Mouse (Mus musculus) right cerebral cortex, postnatal 4 days (tissue): Measurements from ENCODE around the gene Utp14b.
A peak's percentile ranks its signal among the peaks of the same experiment; 100 is the strongest.

Experiments
- DNase-seq: peaks from one replicate; pipeline ENCODE4 v3.0.0-alpha.2; 2022

Gene Utp14b

DNA sequence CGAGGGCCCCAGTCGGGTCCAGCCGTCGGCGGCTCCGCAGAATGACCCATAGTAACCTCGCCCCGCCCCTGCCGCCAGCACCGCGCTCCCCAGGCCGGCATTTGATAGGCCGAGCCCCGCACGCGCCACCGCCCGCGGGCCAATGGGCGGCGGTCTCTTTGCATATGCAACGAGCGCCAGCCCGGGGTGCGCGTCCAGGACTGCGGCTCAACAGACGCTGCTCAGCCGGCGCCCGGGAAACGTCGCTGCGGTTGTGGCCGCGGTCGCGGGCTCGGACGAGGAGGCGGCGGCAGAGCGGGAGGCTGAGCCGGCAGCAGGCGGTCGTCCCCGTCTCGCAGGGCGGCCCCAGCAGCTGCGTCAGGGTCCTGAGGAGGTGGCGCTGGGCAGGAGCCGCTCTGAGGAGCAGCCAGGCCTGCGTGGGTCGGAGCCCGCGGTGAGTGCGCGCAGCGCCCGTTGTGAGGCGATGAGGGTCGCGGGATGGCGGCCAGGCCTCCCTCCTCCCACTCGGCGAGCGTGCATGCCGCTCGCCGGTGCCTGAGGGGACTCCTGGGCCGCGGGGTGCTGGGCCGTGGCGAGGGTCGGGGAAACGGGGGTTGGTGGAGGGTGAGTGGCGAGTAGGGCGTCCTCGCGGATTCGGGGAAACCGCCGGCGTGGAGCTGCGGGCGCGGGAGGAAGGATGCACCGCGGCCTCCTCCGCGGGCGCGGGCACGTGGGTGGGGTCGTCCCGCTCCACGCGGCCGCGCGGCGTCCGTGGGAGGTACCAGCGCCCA is at the start of gene Utp14b, which contains the start of gene Acsl3:
TSS of gene Utp14b (plus strand) at position 368 of the 770 bp plus-strand sequence.
TSS of gene Acsl3 (plus strand) at position 155 of the 770 bp plus-strand sequence.
- DNase-seq, result peak; percentile 95

DNA sequence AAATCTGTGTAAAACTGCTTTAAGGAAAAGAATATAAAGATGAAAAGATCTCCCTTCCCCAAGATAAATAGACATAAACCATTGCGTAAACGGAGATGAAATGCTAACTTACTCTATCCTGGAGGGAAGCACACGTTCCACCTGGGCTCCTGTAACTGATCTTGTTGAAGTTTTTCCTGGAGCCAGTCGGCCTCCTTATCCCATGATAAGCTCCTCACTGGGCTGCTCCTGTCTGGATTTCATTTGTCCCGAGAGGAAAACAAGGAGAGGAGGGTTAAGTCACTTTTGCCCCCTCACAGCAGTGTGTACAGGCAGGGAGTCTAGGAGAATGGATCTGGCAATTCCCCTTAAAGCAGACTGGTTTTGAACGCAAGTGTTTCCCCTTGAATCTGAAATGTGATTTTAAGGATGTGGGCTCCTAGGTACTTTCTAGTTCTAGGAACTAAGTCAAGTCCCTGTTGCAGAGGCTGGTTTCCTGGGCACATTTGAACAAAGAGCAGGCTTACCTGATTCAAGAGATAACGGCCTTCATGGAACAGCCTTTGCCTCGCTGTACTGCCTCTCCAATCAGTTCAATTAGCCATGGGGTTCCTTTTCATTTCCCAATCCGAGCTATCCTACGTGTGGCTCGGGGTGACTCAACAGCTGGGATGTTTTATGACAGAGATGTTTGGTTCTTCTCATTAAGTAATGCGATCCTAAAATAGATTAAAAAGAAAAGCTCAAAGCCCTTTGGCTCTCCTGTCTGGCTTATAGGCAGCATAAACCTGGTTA is 48.5 kb upstream of the Utp14b start:
- no peak for DNase-seq

DNA sequence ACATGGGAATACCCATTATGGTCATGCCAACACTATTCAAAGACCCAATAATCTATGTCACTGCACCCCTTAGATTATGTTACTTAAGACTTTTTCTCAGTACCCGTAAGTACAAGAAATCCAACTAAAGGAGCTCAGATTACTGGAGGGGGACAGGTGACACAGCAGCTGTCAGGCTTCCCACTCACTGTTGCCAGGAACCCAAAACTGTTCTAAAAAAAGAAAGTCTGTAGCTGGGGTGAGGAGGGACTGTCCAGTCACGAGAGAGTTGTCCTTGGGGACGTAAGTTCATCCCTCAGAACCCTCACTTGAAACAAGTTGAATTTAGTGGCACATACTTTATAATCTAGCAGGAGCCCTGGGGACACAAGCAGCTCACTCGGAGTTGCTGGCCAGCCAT is 46.8 kb upstream of the Utp14b start:
- no peak for DNase-seq

DNA sequence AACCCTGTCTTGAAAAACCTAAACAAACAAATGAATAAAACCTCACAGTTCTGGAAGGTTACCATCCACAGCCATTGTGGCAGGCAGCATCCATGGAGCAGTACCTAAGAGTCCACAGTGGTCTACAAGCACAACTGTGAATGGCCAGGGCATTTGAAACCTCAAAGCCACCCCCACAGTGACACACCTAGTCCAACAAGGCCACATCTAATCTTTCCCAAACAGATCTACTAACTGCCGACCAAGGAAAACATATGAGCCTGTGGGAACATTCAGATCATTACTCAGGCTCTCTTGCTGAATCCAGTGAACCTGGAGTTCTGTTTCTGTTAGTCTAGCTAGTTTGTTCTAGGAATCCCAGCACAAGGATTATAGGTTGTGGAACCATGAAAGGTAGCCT is 44.9 kb upstream of the Utp14b start:
- DNase-seq, result no peak

DNA sequence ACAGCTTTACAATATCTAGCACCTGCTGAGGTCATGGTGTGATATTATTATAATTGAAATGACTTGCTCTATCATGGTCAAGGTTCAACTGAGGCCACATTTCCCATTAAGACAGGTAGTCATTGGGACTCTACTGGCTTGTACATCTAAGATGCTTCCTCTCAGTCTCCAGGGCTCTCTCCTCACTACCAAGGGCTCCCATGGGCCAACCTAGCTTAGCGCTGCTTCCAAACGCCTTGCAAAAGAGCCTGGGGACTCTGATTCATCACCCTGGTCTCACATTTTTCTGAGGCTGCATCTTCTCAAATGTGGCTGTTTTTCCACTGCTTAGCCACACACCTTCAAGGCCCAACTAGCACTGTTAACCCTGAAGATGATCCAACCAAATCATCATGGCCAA is 33.5 kb upstream of the Utp14b start:
- DNase-seq, result no peak

DNA sequence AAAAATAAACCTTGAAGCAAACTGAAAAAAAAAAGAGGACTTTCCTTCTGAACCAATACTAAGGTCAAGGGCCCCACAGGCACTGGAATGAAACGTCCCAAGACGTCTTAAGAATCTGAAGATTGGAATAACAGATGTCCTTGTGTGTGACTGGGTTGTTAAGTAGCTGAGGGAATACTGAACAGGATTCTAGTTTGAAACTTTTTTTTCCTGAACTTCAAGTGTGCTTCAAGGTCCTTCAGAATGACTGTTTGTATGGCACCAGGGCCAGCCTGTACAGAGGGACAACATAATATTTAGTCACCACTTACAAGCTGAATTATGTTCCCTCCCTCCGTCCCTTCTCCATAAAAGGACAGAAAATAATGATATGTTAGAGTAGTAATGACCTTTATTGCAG is 23.4 kb upstream of the Utp14b start:
- no peak for DNase-seq

DNA sequence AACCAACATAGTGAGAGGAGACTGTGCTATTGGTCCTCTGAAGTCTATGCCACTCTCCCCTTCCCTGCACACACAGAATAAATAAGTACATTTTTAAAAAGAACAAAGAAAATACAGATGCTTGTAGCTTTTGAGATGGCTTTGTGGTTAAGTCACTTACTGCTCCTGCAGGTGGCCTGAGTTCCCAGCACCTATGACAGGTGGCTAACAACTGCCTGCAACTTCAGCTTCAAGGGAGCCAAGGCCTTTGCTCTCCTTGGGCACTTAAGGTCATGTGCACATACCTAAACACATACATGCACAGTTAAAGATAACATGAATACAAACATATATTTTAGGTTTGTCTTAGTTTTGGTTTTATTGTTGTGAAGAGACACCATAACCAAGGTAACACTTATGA is 17.0 kb upstream of the Utp14b start:
- DNase-seq, result no peak

DNA sequence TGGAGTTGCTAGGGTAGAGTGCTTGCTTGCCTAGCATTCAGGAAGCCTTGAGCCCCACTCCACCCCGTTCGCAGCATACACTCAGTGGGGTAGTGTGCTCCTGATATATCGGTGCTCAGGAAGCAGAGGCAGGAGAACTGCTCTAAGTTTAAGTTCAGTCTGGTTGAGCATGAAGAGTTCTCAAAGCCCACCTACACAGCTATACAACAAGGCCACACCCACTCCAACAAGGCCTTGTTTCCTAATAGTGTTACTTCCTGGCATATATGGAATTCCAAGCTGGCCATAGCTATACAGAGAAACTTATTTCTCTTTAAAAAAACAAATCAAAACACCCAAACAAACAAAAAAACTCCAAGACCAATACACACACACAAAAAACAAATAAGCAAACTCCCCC is 16.0 kb upstream of the Utp14b start:
- no peak for DNase-seq

DNA sequence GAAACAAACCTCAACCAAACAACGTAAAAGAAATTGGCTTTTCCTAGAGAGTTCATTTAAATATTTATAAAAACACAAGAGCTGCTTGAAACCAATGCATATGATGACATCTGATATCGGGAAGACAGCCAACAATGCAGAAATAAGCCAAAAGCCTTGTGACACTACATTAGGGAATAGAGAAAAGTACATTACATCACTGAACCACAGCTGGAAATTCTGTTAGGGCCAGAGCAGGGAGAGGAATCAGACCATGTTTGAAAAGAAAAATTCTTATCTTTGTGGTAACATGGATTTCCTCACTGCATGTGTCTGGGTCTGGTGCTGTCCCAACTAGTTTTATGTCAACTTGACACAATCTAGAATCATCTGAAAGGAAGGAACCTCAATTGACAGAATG is 15.6 kb upstream of the Utp14b start:
- DNase-seq, result no peak

DNA sequence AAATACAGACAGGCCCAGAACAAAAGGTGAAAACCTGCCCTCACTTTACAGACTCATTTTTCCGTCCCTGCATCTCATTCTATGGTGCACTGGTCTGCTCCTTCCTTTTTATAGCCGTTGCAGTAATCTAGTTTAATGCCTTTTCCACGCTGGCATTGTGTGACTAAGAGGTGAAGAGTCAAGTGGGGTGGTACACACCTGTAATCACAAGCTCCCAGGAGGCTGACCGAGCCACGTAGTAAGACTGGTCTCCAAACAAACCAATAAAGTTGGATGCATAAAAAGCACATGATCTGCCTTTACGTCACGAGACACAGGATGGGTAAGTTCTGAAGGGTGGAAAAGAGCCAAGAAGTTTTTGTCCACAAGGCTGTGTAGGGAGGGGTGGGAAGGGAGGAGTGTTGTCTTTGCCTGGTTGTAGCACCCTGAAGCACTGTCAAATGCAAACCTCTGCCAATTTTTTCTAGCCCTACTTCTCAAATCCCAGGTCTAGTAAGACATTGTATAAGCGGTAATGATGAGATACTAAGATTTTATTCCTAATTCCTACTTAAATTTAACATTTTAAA is 10.4 kb upstream of the Utp14b start:
- no peak for DNase-seq

DNA sequence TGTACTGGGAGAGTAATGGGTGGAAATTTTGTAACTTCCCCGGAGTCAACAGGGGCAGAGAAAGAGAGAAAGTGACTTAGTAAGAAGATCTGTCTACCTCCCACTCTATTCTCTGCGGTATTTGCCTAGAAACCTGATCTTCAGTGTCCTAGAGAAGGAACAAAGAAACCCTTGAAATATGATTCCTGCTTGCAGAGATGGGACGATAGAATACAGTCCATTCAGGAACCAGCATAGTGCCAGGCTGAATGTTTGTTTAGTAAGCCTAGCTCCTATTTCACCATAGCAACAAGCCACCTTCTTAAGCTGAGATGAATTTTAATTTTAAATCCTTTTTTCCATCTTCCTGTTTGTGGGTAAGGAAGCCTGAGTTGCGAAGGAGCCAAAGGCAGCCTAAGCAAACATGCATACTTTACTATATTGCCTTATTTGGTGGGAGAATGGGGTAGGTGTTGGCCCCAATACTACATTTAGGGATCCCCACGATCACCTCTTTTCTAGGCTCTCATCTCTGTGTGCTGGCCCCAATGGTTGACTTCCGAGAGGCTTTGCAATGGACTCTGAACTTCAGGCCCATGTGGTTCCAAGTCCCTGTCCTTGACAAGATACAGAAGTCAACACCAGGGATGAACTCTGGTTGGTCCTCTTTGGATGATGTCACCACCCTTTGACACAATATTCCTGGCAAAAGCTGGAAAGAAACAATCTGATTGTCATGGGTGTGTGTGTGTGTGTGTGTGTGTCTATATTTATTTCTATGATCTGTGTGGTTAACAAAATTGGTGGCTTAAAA is 8.4 kb upstream of the Utp14b start:
- DNase-seq, result no peak

DNA sequence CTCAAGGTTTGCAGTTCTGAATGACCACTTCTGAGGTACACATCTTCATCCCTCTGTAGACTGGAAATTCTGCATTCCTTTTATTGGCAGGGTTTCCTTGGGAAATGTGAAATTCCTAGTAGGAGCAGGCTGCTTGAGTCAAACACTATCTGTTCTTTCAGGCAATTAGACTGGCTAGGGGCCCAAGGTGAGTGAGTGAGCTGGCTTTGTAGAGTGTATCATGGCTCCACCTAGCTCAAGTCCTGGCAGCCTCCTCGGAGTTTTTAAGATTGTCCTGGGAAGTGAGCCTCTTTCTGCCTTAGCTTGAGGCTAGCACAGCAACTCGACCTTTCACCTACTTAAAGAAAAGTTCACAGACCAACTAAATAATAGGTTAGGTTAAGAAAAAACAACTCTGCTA is 1.4 kb upstream of the Utp14b start:
- DNase-seq, result no peak

DNA sequence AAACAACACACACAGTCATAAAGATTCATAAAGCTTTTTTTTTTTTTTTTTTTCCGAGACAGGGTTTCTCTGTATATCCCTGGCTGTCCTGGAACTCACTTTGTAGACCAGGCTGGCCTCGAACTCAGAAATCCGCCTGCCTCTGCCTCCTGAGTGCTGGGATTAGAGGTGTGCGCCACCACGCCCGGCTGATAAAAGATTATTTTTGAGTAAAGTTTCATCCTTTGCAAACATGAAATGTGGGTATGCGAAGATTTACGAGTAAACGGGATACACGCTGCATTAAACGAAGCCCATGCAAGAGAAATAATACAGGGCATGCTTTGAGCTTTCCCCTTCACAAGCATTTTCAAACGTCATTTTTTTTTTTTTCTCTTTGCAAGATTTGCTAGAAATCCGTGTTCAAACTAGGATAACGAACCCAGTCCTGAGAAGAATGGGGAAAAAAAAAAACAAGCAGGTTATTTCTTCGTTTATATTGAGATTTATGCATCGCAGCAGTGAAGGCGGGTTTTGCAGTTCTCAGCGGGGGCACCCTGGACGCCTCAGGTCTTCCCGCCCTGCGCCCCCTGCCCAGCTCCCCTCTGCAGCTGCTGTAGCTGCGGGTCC is 713 bp upstream of the Utp14b start:
- no peak for DNase-seq

DNA sequence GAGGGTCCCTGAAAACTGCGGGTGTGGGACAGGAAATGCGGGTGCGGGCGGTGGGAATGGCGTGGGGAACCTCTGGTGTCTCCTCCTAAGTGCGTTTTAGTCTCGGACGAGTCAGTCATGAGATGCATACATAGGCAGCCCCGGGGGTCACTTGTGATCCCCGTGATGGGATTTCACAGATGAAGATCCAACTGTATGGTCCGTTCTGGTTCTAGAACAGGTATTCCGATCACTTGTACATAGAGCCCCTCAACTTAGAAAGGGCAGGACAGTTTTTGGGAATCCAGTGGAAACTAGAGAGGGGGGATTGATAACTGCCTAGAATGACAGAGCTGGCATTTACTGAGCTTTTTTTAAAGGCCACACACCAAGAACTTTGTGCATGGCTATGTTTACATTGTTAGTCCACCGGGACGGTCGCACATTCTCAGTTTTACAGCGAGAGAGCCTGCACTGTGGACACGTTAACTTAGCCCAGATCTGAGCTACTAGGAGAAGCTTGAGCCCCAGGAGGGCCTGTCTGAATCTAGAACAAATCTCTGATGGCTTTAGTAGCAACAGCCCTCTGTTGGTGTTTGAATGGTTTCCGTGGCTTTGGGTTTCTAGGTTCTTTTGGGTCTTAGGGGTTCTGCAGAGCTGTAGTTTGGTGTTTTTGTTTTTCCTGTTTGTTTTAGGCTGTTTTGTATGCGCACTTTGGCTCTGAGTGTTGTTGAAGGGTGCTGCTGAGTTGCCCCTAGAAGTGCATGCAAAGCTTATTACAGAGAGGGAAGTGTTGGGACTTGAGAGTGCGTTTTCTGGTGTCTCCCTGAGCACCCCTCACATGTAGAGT is 817 bp downstream of the Utp14b start:
- no peak for DNase-seq

DNA sequence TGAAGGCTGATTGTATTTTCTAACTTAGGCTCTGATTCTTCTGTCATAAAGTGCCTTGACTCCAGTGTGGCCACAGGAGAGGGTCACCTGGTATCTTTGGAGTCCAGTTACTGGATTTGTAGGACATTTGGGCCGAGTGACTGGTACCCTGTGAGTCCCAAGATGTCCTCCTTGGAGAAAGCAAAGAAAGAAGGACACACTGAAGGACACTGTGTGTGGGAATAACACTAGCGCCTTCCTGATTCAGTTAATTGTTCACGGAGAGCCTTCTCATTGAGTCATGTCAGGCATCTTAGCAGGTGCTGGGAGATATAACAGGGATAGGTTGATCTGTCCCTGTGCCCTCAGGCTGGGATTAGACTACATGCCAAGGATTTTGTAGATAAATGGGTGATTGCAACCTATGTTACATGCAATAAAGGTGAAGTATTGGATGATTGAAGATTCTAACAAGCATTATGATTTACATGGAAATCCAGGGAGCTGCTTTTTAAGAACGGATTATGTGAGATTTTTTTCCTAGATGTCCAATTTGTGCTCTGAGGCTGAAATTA is 1.5 kb downstream of the Utp14b start:
- DNase-seq, result no peak

DNA sequence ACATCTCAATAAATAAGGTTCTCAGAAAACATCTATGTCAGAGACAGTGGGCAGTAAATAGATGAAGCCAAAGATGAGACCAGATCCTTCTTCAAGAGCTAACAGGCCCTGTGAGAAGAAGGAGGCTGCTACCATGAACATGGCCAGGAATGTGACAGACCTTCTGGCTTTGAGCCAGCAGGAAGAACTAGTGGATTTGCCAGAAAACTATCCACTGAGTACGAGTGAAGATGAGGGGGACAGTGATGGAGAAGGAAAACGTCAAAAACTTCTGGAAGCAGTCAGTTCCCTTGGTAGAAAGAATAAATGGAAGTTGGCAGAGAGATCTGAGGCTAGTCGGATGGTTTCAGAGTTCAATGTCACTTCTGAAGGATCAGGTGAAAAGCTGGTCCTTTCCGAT is 6.5 kb downstream of the Utp14b start:
- no peak for DNase-seq

DNA sequence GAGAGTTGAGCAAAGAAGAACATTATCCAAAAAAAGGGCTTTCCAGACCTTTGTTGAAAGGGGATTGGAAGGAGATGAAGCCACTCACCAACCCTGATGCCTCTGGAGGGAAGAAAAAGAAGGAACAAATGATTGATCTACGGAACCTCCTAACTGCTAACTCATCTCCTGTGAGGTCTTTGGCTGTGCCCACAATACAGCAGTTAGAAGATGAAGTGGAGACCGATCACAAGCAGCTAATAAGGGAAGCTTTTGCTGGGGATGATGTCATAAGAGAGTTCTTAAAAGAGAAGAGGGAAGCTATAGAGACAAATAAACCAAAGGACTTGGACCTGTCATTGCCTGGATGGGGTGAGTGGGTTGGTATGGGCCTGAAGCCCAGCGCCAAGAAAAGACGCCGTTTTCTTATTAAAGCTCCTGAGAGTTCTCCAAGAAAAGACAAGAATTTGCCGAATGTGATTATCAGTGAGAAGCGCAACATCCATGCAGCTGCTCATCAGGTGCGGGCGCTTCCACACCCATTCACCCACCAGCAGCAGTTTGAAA is 8.2 kb downstream of the Utp14b start:
- no peak for DNase-seq

DNA sequence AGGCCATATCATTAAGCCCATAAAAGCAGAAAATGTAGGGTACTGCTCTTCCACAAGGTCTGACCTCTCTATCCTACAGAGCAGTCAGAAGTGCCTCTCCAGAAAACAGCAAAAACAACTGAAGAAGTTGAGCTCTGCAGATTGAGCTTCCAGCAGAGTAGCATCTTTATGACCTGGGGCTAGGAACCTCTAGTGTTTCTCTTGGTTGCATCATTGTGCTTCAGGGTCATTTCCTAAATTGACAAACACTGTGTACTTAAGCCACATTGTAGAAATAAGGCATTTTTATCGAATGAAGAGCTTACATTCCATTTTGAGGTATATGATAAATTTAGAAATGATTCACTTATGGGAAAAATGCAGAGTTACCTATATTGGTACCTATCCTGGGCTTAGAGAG is 8.7 kb downstream of the Utp14b start:
- DNase-seq, result no peak

DNA sequence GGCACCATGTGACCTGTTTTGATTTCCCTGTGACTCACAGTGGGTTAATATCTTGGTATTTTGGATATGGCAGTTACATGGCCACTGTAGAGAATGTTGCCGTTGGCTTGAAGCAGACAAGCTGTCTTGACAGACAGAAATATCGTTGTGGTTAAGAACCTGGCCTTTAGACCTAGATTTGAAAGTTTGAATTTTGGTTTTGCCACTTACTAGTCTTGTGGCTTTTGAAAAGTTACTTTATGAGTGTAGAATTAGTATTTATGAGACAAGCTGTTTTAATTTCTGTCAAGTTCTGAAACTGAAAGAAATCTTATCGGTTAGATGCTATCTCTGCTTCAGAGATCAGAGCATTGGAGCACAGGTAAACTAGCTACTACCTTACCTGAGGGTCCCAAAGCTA is 24.5 kb downstream of the Utp14b start:
- DNase-seq, result no peak

DNA sequence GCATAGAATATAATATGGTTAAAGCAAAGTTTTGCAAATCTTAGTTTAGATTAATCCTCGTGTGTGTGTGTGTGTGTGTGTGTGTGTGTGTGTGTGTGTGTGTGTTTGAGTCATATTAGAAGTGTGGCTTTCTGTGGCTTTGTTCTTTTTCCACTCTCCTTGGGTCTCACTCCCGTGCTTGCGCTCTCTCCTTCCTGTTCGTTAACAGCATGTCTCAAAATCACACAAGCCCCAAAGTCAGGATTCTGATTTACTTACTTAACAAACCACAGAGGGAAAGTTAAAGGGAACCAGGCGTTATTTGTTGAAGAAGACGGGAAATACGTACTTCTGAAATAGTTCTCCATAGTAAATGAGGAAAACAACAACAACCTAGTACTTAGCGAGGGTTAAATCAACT is 26.3 kb downstream of the Utp14b start:
- DNase-seq, result no peak

DNA sequence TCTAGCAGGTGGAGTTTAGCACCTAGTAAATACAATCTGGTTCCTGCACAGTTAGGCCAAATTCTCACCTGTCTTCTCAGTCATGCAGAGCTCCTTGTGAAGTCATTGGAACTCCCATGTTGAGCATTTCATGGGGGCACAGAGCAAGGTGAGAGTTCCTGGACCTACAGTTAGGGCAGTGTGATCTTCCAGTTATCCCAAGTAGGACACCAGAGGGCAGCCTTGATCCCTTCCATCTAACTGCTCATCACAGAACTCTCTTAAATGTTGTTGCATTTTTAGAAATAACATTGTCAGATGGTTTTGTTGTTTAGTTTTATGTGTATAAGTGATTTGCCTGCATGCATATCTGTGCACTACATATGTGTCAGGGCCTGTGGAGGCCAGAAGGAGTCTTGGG is 29.0 kb downstream of the Utp14b start:
- DNase-seq, result peak; percentile 24
